Mouse (Mus musculus): Measurements from ENCODE around the gene Wdhd1. TPM values are rescaled to one million over a fixed set of nuclear protein-coding genes. Genes with fewer than 3 reads are reported as not detected.

Wdhd1 gene
- total and polyA plus RNA-seq, 2 experiments from 2014 or later = 9.7 to 10.7 TPM

GRCm38 (mm10) chr14:47297785-47298407 lies 21.2 kb upstream of the Wdhd1 start, which contains the start of gene Mapk1ip1l:
Mapk1ip1l (plus strand) TSS chr14:47298266.
- WGBS = 1% methylated on average over 33 of the region's 34 CpGs
- H3K36me3 ChIP-seq (ENCODE audit: insufficient read depth, low read length) = no peaks in the 10 kb centered on the region
- H3K4me3 ChIP-seq (ENCODE audit: low read length) = peak within 1 kb of the TSS; percentile 98
- H3K27me3 ChIP-seq (ENCODE audit: insufficient read depth, low read length) = no peaks in the 10 kb centered on the region
- peaks cover 9% of the 10 kb centered on the region for H3K4me1 ChIP-seq (ENCODE audit: insufficient read depth, low read length)
- TF ChIP-seq CTCF (IDR thresholded peaks at IDR 0.05; ENCODE audit: low read depth) = peak; percentile 87
- H3K27ac ChIP-seq = peak within 1 kb of the TSS; percentile 99
- DNase-seq (ENCODE audit: low spot score) (peak; percentile 92), ATAC-seq (peak; percentile 95)
- H3K4me2 ChIP-seq (ENCODE audit: low read depth, low read length) = peak within 1 kb of the TSS; percentile 85
- peak within 1 kb of the TSS; percentile 97 for H3K9ac ChIP-seq (replicated peaks; ENCODE audit: low read length)
- H3K9me3 ChIP-seq (ENCODE audit: low read length) = no peaks in the 10 kb centered on the region

GRCm38 (mm10) chr14:47296232-47296631 lies 19.6 kb upstream of the Wdhd1 start:
- no peak for ATAC-seq
- no peak for DNase-seq (ENCODE audit: low spot score)
- no peak for TF ChIP-seq CTCF (IDR thresholded peaks at IDR 0.05; ENCODE audit: low read depth)

GRCm38 (mm10) chr14:47294136-47294535 lies 17.5 kb upstream of the Wdhd1 start:
- no peaks in the 10 kb centered on the region for H3K4me1 ChIP-seq (ENCODE audit: insufficient read depth, low read length)
- WGBS = 50% methylated on average over 4 of the region's 4 CpGs
- ATAC-seq (no peak), DNase-seq (ENCODE audit: low spot score) (no peak)
- no peak for TF ChIP-seq CTCF (IDR thresholded peaks at IDR 0.05; ENCODE audit: low read depth)
- H3K4me3 ChIP-seq (ENCODE audit: low read length) = no peak overlapping the region
- H3K4me2 ChIP-seq (ENCODE audit: low read depth, low read length) = no peak overlapping the region
- H3K9ac ChIP-seq (replicated peaks; ENCODE audit: low read length) = no peak overlapping the region
- no peak overlapping the region for H3K27ac ChIP-seq
- no peaks in the 10 kb centered on the region for H3K9me3 ChIP-seq (ENCODE audit: low read length)
- no peaks in the 10 kb centered on the region for H3K27me3 ChIP-seq (ENCODE audit: insufficient read depth, low read length)
- peaks cover 9% of the 10 kb centered on the region; the same call in 1 of the 2 replicates for H3K36me3 ChIP-seq (ENCODE audit: insufficient read depth, low read length)

More at GRCm38 (mm10) chr14:47296232-47296631, 19.6 kb upstream of the Wdhd1 start:
- 69% methylated on average over 2 of the region's 2 CpGs for WGBS
- Histone ChIP-seq H3K4me3 (ENCODE audit: low read length) (no peak overlapping the region), H3K4me2 (ENCODE audit: low read depth, low read length) (no peak overlapping the region), H3K9me3 (ENCODE audit: low read length) (no peaks in the 10 kb centered on the region), H3K27me3 (ENCODE audit: insufficient read depth, low read length) (no peaks in the 10 kb centered on the region), H3K36me3 (ENCODE audit: insufficient read depth, low read length) (no peaks in the 10 kb centered on the region), H3K27ac (no peak overlapping the region), H3K9ac (replicated peaks; ENCODE audit: low read length) (no peak overlapping the region), H3K4me1 (ENCODE audit: insufficient read depth, low read length) (peaks cover 9% of the 10 kb centered on the region)

- Histone ChIP-seq H3K36me3 (ENCODE audit: insufficient read depth, low read length) (peaks cover 9% of the 10 kb centered on the region; the same call in 1 of the 2 replicates), H3K4me3 (ENCODE audit: low read length) (no peak overlapping the region), H3K4me2 (ENCODE audit: low read depth, low read length) (no peak overlapping the region), H3K27ac (no peak overlapping the region), H3K27me3 (ENCODE audit: insufficient read depth, low read length) (no peaks in the 10 kb centered on the region), H3K9me3 (ENCODE audit: low read length) (no peaks in the 10 kb centered on the region), H3K9ac (replicated peaks; ENCODE audit: low read length) (no peak overlapping the region), H3K4me1 (ENCODE audit: insufficient read depth, low read length) (no peaks in the 10 kb centered on the region)
- ATAC-seq (no peak), DNase-seq (ENCODE audit: low spot score) (no peak)
- TF ChIP-seq CTCF (IDR thresholded peaks at IDR 0.05; ENCODE audit: low read depth) = no peak
- WGBS = 80% methylated on average over 1 of the region's 1 CpGs
Measured at GRCm38 (mm10) chr14:47291772-47292171, 15.1 kb upstream of the Wdhd1 start.

- no peaks in the 10 kb centered on the region for H3K9me3 ChIP-seq (ENCODE audit: low read length)
- ATAC-seq (no peak), DNase-seq (ENCODE audit: low spot score) (no peak)
- H3K4me3 ChIP-seq (ENCODE audit: low read length) = no peak overlapping the region
- peaks cover 9% of the 10 kb centered on the region; the same call in 1 of the 2 replicates for H3K36me3 ChIP-seq (ENCODE audit: insufficient read depth, low read length)
- H3K4me2 ChIP-seq (ENCODE audit: low read depth, low read length) = no peak overlapping the region
- no peak overlapping the region for H3K9ac ChIP-seq (replicated peaks; ENCODE audit: low read length)
- TF ChIP-seq CTCF (IDR thresholded peaks at IDR 0.05; ENCODE audit: low read depth) = no peak
- no peak overlapping the region for H3K27ac ChIP-seq
- WGBS = 89% methylated on average over 5 of the region's 5 CpGs
- H3K4me1 ChIP-seq (ENCODE audit: insufficient read depth, low read length) = no peaks in the 10 kb centered on the region
- H3K27me3 ChIP-seq (ENCODE audit: insufficient read depth, low read length) = no peaks in the 10 kb centered on the region
Measured at GRCm38 (mm10) chr14:47287021-47287420, 10.4 kb upstream of the Wdhd1 start.

- ATAC-seq (no peak), DNase-seq (ENCODE audit: low spot score) (no peak)
- TF ChIP-seq CTCF (IDR thresholded peaks at IDR 0.05; ENCODE audit: low read depth) = no peak
- H3K9ac ChIP-seq (replicated peaks; ENCODE audit: low read length) = no peak overlapping the region
- peaks cover 9% of the 10 kb centered on the region; the same call in 1 of the 2 replicates for H3K36me3 ChIP-seq (ENCODE audit: insufficient read depth, low read length)
- H3K27ac ChIP-seq = no peak overlapping the region
- no peaks in the 10 kb centered on the region for H3K4me1 ChIP-seq (ENCODE audit: insufficient read depth, low read length)
- no peaks in the 10 kb centered on the region for H3K27me3 ChIP-seq (ENCODE audit: insufficient read depth, low read length)
- no peak overlapping the region for H3K4me3 ChIP-seq (ENCODE audit: low read length)
- no peaks in the 10 kb centered on the region for H3K9me3 ChIP-seq (ENCODE audit: low read length)
- no peak overlapping the region for H3K4me2 ChIP-seq (ENCODE audit: low read depth, low read length)
- 95% methylated on average over 1 of the region's 1 CpGs for WGBS
Measured at GRCm38 (mm10) chr14:47286215-47286614, 9.6 kb upstream of the Wdhd1 start.

- Histone ChIP-seq H3K27me3 (ENCODE audit: insufficient read depth, low read length) (no peaks in the 10 kb centered on the region), H3K9ac (replicated peaks; ENCODE audit: low read length) (no peak overlapping the region), H3K27ac (no peak overlapping the region), H3K4me2 (ENCODE audit: low read depth, low read length) (no peak overlapping the region), H3K36me3 (ENCODE audit: insufficient read depth, low read length) (peaks cover 4% of the 10 kb centered on the region; the same call in 1 of the 2 replicates), H3K4me1 (ENCODE audit: insufficient read depth, low read length) (no peaks in the 10 kb centered on the region), H3K9me3 (ENCODE audit: low read length) (no peaks in the 10 kb centered on the region), H3K4me3 (ENCODE audit: low read length) (no peak overlapping the region)
- ATAC-seq (no peak), DNase-seq (ENCODE audit: low spot score) (no peak)
- WGBS = 94% methylated on average over 2 of the region's 2 CpGs
- TF ChIP-seq CTCF (IDR thresholded peaks at IDR 0.05; ENCODE audit: low read depth) = no peak
Measured at GRCm38 (mm10) chr14:47285271-47285670, 8.6 kb upstream of the Wdhd1 start.

All from hindbrain, postnatal 0 days (tissue).